21 mouse cellular contexts compared by ENCODE assay signal in genomic region chr6:120788068-120788607, GRCm38 (mm10). TPM values are rescaled to one million over a fixed set of nuclear protein-coding genes. Genes with fewer than 3 reads are reported as not detected.
DNase-seq lines count a peak whose midpoint lies in the region; ATAC-seq and TF ChIP-seq lines count a peak whose summit lies in the region.
"Had no signal": no experiment of that assay in that cellular context is flagged by ENCODE, and none has a peak within 500 bp of the region (broad histone marks: within the 10 kb centered on the region; RNA-seq: fewer than 3 reads in every experiment).

No protein-coding gene starts in this region.

- no peak overlapping the region for H3K27ac ChIP-seq in midbrain, postnatal 0 days (ENCODE audit: low read depth, low read length)
- no peak overlapping the region for H3K27ac ChIP-seq in midbrain, embryonic 11.5 days (ENCODE audit: low read depth, low read length)
- H3K27ac ChIP-seq: embryonic facial prominence, embryonic 15.5 days; forebrain, embryonic 10.5 days; gastrocnemius, adult 2 months; heart, adult 2 months; heart, embryonic 13.5 days; hindbrain, embryonic 15.5 days had no signal

- 0 out of 2 replicates have a peak, but pooled peaks have one; percentile 2 for ATAC-seq in midbrain, postnatal 0 days (ENCODE audit: low FRiP score)
- no peak for ATAC-seq in midbrain, embryonic 11.5 days (ENCODE audit: low FRiP score)
- ATAC-seq in granulocyte monocyte progenitor cell, adult 5-6 weeks (replicated peaks; ENCODE audit: poor library complexity, severe bottlenecking) = peak; percentile 80
- peak; percentile 41; the same call in 1 of the 2 replicates for ATAC-seq in monocyte, adult 5-6 weeks (replicated peaks; ENCODE audit: insufficient number of reproducible peaks, low FRiP score, low TSS enrichment, poor library complexity, severe bottlenecking)
- ATAC-seq: forebrain, embryonic 14.5 days had no signal

- 0 out of 2 replicates have a peak, but pooled peaks cover 11% of the 10 kb centered on the region for H3K36me3 ChIP-seq in midbrain, postnatal 0 days (ENCODE audit: insufficient read depth, low read length)
- 0 out of 2 replicates have a peak, but pooled peaks cover 3% of the 10 kb centered on the region for H3K36me3 ChIP-seq in midbrain, embryonic 11.5 days (ENCODE audit: control insufficient read depth, insufficient read depth, low read length)

- no peak overlapping the region for H3K9ac ChIP-seq in midbrain, postnatal 0 days (replicated peaks; ENCODE audit: low read length, poor library complexity, severe bottlenecking)
- no peak overlapping the region for H3K9ac ChIP-seq in midbrain, embryonic 11.5 days (ENCODE audit: low read length)
- H3K9ac ChIP-seq: embryonic facial prominence, embryonic 15.5 days; heart, embryonic 13.5 days; hindbrain, embryonic 15.5 days had no signal

- no peak for DNase-seq in midbrain, postnatal 0 days (ENCODE audit: low spot score)
- DNase-seq in midbrain, embryonic 11.5 days (ENCODE audit: low spot score, missing footprints) = no peak
- no peak for DNase-seq in kidney, postnatal 10 days
- no peak for DNase-seq in kidney, postnatal 36 days
- DNase-seq: adrenal gland, postnatal 10 days; cerebellum, adult 11-12 months; cerebellum, adult 9-10 months; cerebellum, postnatal 25 days; gastrocnemius, adult 2 months; gastrocnemius, postnatal 36 days; heart, adult 2 months; heart, postnatal 36 days had no signal

- no peak overlapping the region for H3K4me3 ChIP-seq in midbrain, postnatal 0 days (ENCODE audit: low read depth, low read length)
- H3K4me3 ChIP-seq in midbrain, embryonic 11.5 days (ENCODE audit: low read depth, low read length) = no peak overlapping the region
- H3K4me3 ChIP-seq: embryonic facial prominence, embryonic 15.5 days; erythroblast, embryonic 14.5 days; forebrain, embryonic 10.5 days; gastrocnemius, adult 2 months; heart, adult 2 months; heart, embryonic 13.5 days; hindbrain, embryonic 15.5 days had no signal

- H3K4me2 ChIP-seq in midbrain, postnatal 0 days (ENCODE audit: low read depth, low read length, poor library complexity, severe bottlenecking) = no peak overlapping the region
- no peak overlapping the region for H3K4me2 ChIP-seq in midbrain, embryonic 11.5 days
- H3K4me2 ChIP-seq: embryonic facial prominence, embryonic 15.5 days; heart, embryonic 13.5 days; hindbrain, embryonic 15.5 days had no signal

- no peaks in the 10 kb centered on the region for H3K9me3 ChIP-seq in midbrain, postnatal 0 days (ENCODE audit: low read length)
- no peaks in the 10 kb centered on the region for H3K9me3 ChIP-seq in midbrain, embryonic 11.5 days (ENCODE audit: control insufficient read depth, low read length)
- H3K9me3 ChIP-seq: embryonic facial prominence, embryonic 15.5 days; forebrain, embryonic 10.5 days; G1E; heart, embryonic 13.5 days; hindbrain, embryonic 15.5 days had no signal

- no peaks in the 10 kb centered on the region for H3K4me1 ChIP-seq in midbrain, postnatal 0 days (ENCODE audit: insufficient read depth, low read length)
- H3K4me1 ChIP-seq in midbrain, embryonic 11.5 days (ENCODE audit: control insufficient read depth, insufficient read depth, low read length) = peaks cover 2% of the 10 kb centered on the region; the same call in 1 of the 2 replicates
- H3K4me1 ChIP-seq: embryonic facial prominence, embryonic 15.5 days had no signal

- no peaks in the 10 kb centered on the region for H3K27me3 ChIP-seq in midbrain, postnatal 0 days (ENCODE audit: insufficient read depth, low read length)
- no peaks in the 10 kb centered on the region for H3K27me3 ChIP-seq in midbrain, embryonic 11.5 days (ENCODE audit: control insufficient read depth, insufficient read depth, low read length)
- H3K27me3 ChIP-seq: embryonic facial prominence, embryonic 15.5 days; heart, embryonic 13.5 days; hindbrain, embryonic 15.5 days had no signal

- WGBS in midbrain, postnatal 0 days = 74% methylated on average over 5 of the region's 5 CpGs
- 88% methylated on average over 5 of the region's 5 CpGs for WGBS in midbrain, embryonic 11.5 days

- TF ChIP-seq CTCF in midbrain, postnatal 0 days (IDR thresholded peaks at IDR 0.05) = no peak

RNA-seq across cellular contexts. Expression of gene Slc25a18, which starts 14.8 kb away (rescaled TPM):
- 51.6 and 73.9 TPM in 2 replicates for total RNA-seq in midbrain, postnatal 0 days (2014; rRNA removed)
- 35.8 and 42.9 TPM in 2 replicates for polyA plus RNA-seq in midbrain, postnatal 0 days (2015; fragmentation: Nextera tagmentation; extraction: Ambion mirVana)
- 0.90 and 1.4 TPM in 2 replicates for polyA plus RNA-seq in midbrain, embryonic 11.5 days (2014; fragmentation: Nextera tagmentation; extraction: Ambion mirVana)
- total RNA-seq in granulocyte monocyte progenitor cell, adult 5-6 weeks (2014; fragmentation: Nextera tagmentation) = not detected in 2 replicates
- total RNA-seq in granulocyte monocyte progenitor cell, adult 5-6 weeks (2017) = not detected in 2 replicates
- total RNA-seq in monocyte, adult 5-6 weeks (2017) = 0.57 to 0.87 TPM in 2 of 3 replicates, not detected in the other
- total RNA-seq: gastrocnemius, postnatal 36 days had no signal
- polyA plus RNA-seq: G1E; heart, embryonic 13.5 days had no signal

RNA-seq across cellular contexts. Expression of gene Atp6v1e1, which starts 34.5 kb away (rescaled TPM):
- total RNA-seq in midbrain, postnatal 0 days (2014; rRNA removed) = 251 and 264 TPM in 2 replicates
- polyA plus RNA-seq in midbrain, postnatal 0 days (2015; fragmentation: Nextera tagmentation; extraction: Ambion mirVana) = 333 and 346 TPM in 2 replicates
- polyA plus RNA-seq in midbrain, embryonic 11.5 days (2014; fragmentation: Nextera tagmentation; extraction: Ambion mirVana) = 162 and 163 TPM in 2 replicates
- 118 and 138 TPM in 2 replicates for total RNA-seq in granulocyte monocyte progenitor cell, adult 5-6 weeks (2014; fragmentation: Nextera tagmentation)
- total RNA-seq in granulocyte monocyte progenitor cell, adult 5-6 weeks (2017) = 128 and 131 TPM in 2 replicates
- 188 to 275 TPM (median 228 TPM) in 3 replicates for total RNA-seq in monocyte, adult 5-6 weeks (2017)

RNA-seq across cellular contexts. Expression of gene Bcl2l13, which starts 47.9 kb away (rescaled TPM):
- 133 and 210 TPM in 2 replicates for total RNA-seq in midbrain, postnatal 0 days (2014; rRNA removed)
- polyA plus RNA-seq in midbrain, postnatal 0 days (2015; fragmentation: Nextera tagmentation; extraction: Ambion mirVana) = 19.0 and 21.9 TPM in 2 replicates
- polyA plus RNA-seq in midbrain, embryonic 11.5 days (2014; fragmentation: Nextera tagmentation; extraction: Ambion mirVana) = 40.9 and 45.6 TPM in 2 replicates
- 27.9 and 36.8 TPM in 2 replicates for total RNA-seq in granulocyte monocyte progenitor cell, adult 5-6 weeks (2014; fragmentation: Nextera tagmentation)
- total RNA-seq in granulocyte monocyte progenitor cell, adult 5-6 weeks (2017) = 18.7 and 27.6 TPM in 2 replicates
- 14.5 to 17.4 TPM (median 16.4 TPM) in 3 replicates for total RNA-seq in monocyte, adult 5-6 weeks (2017)

Comparison
In these comparisons a context has a peak if more than half of its experiments do, and no peak if none do; other contexts are left out.
1. RNA of gene Slc25a18, which starts 14.8 kb away (total RNA-seq): 51.6 to 73.9 TPM in midbrain, postnatal 0 days; 0.57 to 0.87 TPM in monocyte, adult 5-6 weeks and not detected in granulocyte monocyte progenitor cell, adult 5-6 weeks; every median in the first group is over 10 times any median in the second.